In genomic region chr1:69107485-69108158, GRCm38 (mm10) we compare ENCODE assay signal across 8 mouse cellular contexts. TPM values are rescaled to one million over a fixed set of nuclear protein-coding genes. Genes with fewer than 3 reads are reported as not detected.
A peak's percentile ranks its signal among the peaks of the same experiment; 100 is the strongest.
DNase-seq lines count a peak whose midpoint lies in the region; ATAC-seq and TF ChIP-seq lines count a peak whose summit lies in the region.

Gene Erbb4 (minus strand): TSS chr1:69108059.

- no peak for TF ChIP-seq POLR2A in cerebellum, adult 2 months (IDR thresholded peaks at IDR 0.05; ENCODE audit: borderline replicate concordance, insufficient read depth, low read length)

- intact Hi-C loops in left cerebral cortex, postnatal 36 days (cut with DNase I): no loop called here

- no peak for TF ChIP-seq CTCF in cerebellum, adult 2 months (IDR thresholded peaks at IDR 0.05; ENCODE audit: borderline replicate concordance, insufficient read depth, low read depth, low read length)
- TF ChIP-seq CTCF in forebrain, postnatal 0 days (IDR thresholded peaks at IDR 0.05; ENCODE audit: low read depth): no peak

- no peaks in the 10 kb centered on the region for H3K9me3 ChIP-seq in forebrain, postnatal 0 days (ENCODE audit: low read length)
- no peaks in the 10 kb centered on the region for H3K9me3 ChIP-seq in intestine, embryonic 15.5 days
- no peaks in the 10 kb centered on the region for H3K9me3 ChIP-seq in midbrain, embryonic 16.5 days (replicated peaks; ENCODE audit: control insufficient read depth, low read length, poor library complexity, severe bottlenecking)

- H3K27me3 ChIP-seq in cerebellum, adult 2 months (ENCODE audit: control insufficient read depth, insufficient read depth, low read length): no peaks in the 10 kb centered on the region
- peaks cover 14% of the 10 kb centered on the region for H3K27me3 ChIP-seq in forebrain, postnatal 0 days (ENCODE audit: insufficient read depth, low read length)
- H3K27me3 ChIP-seq in intestine, embryonic 15.5 days (replicated peaks): peaks cover 28% of the 10 kb centered on the region
- H3K27me3 ChIP-seq in midbrain, embryonic 16.5 days (ENCODE audit: control insufficient read depth, insufficient read depth, low read depth, low read length): no peaks in the 10 kb centered on the region

- under 1% methylated on average over 63 of the region's 63 CpGs for WGBS in cerebellum, adult 2 months
- WGBS in forebrain, postnatal 0 days: 2% methylated on average over 63 of the region's 63 CpGs
- under 1% methylated on average over 62 of the region's 63 CpGs for WGBS in intestine, embryonic 15.5 days
- WGBS in midbrain, embryonic 16.5 days: under 1% methylated on average over 62 of the region's 63 CpGs

- peak within 1 kb of the TSS; percentile 60 for H3K9ac ChIP-seq in forebrain, postnatal 0 days
- peak within 1 kb of the TSS; percentile 28; the same call in 1 of the 2 replicates for H3K9ac ChIP-seq in intestine, embryonic 15.5 days
- H3K9ac ChIP-seq in midbrain, embryonic 16.5 days (ENCODE audit: low read depth, low read length): peak within 1 kb of the TSS; percentile 67

- peak; percentile 7 to 50 for DNase-seq in adrenal gland, adult (ENCODE audit: inconsistent age in 2 of 2, low spot score in 1 of 2)
- no peak for DNase-seq in adrenal gland, postnatal 4 days (ENCODE audit: low spot score in 2 of 2)
- peak; percentile 45 to 55 for DNase-seq in cerebellum, adult 2 months
- peak; percentile 35 for DNase-seq in forebrain, postnatal 0 days
- DNase-seq in left cerebral cortex, postnatal 36 days (ENCODE audit: low spot score in 2 of 2): peak; percentile 17 to 26

- H3K4me2 ChIP-seq in forebrain, postnatal 0 days (ENCODE audit: low read depth): peak within 1 kb of the TSS; percentile 96
- peak within 1 kb of the TSS; percentile 100 for H3K4me2 ChIP-seq in intestine, embryonic 15.5 days (replicated peaks)
- H3K4me2 ChIP-seq in midbrain, embryonic 16.5 days (ENCODE audit: low read length): peak within 1 kb of the TSS; percentile 85

- H3K27ac ChIP-seq in cerebellum, adult 2 months (ENCODE audit: insufficient read depth, low read length): peak within 1 kb of the TSS; percentile 65; the same call in 1 of the 2 replicates
- peak within 1 kb of the TSS; percentile 69 for H3K27ac ChIP-seq in forebrain, postnatal 0 days (ENCODE audit: low read depth, low read length)
- no peak within 1 kb of the TSS for H3K27ac ChIP-seq in intestine, embryonic 15.5 days
- H3K27ac ChIP-seq in midbrain, embryonic 16.5 days (ENCODE audit: low read length): peak within 1 kb of the TSS; percentile 67

- peak within 1 kb of the TSS; percentile 86 for H3K4me3 ChIP-seq in cerebellum, adult 2 months (replicated peaks; ENCODE audit: insufficient read depth, low read depth, low read length)
- H3K4me3 ChIP-seq in forebrain, postnatal 0 days (ENCODE audit: low read depth, low read length): peak within 1 kb of the TSS; percentile 73
- H3K4me3 ChIP-seq in intestine, embryonic 15.5 days (replicated peaks): peak within 1 kb of the TSS; percentile 60
- peak within 1 kb of the TSS; percentile 62 for H3K4me3 ChIP-seq in midbrain, embryonic 16.5 days (ENCODE audit: low read depth, low read length)

- H3K4me1 ChIP-seq in cerebellum, adult 2 months (ENCODE audit: control insufficient read depth, insufficient read depth, low read length): no peaks in the 10 kb centered on the region
- peaks cover 8% of the 10 kb centered on the region; the same call in 1 of the 2 replicates for H3K4me1 ChIP-seq in forebrain, postnatal 0 days (ENCODE audit: insufficient read depth)
- H3K4me1 ChIP-seq in intestine, embryonic 15.5 days (replicated peaks): peaks cover 25% of the 10 kb centered on the region
- peaks cover 14% of the 10 kb centered on the region for H3K4me1 ChIP-seq in midbrain, embryonic 16.5 days (ENCODE audit: control insufficient read depth, insufficient read depth, low read length)

- peak; percentile 49 for ATAC-seq in forebrain, postnatal 0 days
- ATAC-seq in intestine, embryonic 15.5 days: peak; percentile 65
- ATAC-seq in midbrain, embryonic 16.5 days: peak; percentile 73
- ATAC-seq in activated CD4-positive, CD25-positive, alpha-beta regulatory T cell, adult 4 months: no peak

- H3K36me3 ChIP-seq in forebrain, postnatal 0 days (ENCODE audit: insufficient read depth): no peaks in the 10 kb centered on the region
- H3K36me3 ChIP-seq in intestine, embryonic 15.5 days: no peaks in the 10 kb centered on the region
- H3K36me3 ChIP-seq in midbrain, embryonic 16.5 days (ENCODE audit: control insufficient read depth, insufficient read depth, low read length): no peaks in the 10 kb centered on the region

RNA-seq across cellular contexts. Expression of gene Erbb4, which starts in this region (rescaled TPM):
- total RNA-seq in adrenal gland, postnatal 4 days (2021): 1 to 10 TPM; 1.7 to 7.0 TPM
- 7.0 and 7.6 TPM in 2 replicates for polyA plus RNA-seq in cerebellum, adult 2 months (2012; rRNA removed)
- 43.9 and 53.5 TPM in 2 replicates for total RNA-seq in forebrain, postnatal 0 days (2014; rRNA removed)
- polyA plus RNA-seq in forebrain, postnatal 0 days (2015; fragmentation: Nextera tagmentation; extraction: Ambion mirVana): 3.9 and 9.3 TPM in 2 replicates
- 0.03 and 0.05 TPM in 2 replicates for polyA plus RNA-seq in intestine, embryonic 15.5 days (2015; fragmentation: Nextera tagmentation; extraction: Ambion mirVana)
- total RNA-seq in left cerebral cortex, postnatal 36 days (2021): 10 to 100 TPM; 54.6 to 64.0 TPM
- 10.5 and 13.9 TPM in 2 replicates for polyA plus RNA-seq in midbrain, embryonic 16.5 days (2015; fragmentation: Nextera tagmentation; extraction: Ambion mirVana)
- polyA plus RNA-seq in activated CD4-positive, CD25-positive, alpha-beta regulatory T cell, adult 4 months (2017; shearing (Covaris generic)): not detected

Comparison
In these comparisons a context has a peak if more than half of its experiments do, and no peak if none do; other contexts are left out.
1. DNase-seq: peak in adrenal gland, adult (2 of 2), cerebellum, adult 2 months (2 of 2), forebrain, postnatal 0 days (single experiment) and left cerebral cortex, postnatal 36 days (2 of 2); none in adrenal gland, postnatal 4 days (0 of 2).
2. Peak in ATAC-seq, H3K4me3 ChIP-seq, H3K9ac ChIP-seq and H3K4me2 ChIP-seq in intestine, embryonic 15.5 days; RNA of the gene not detected or under 1 TPM.
3. Peak in every context shown above with its lines, with median percentiles within 50 percentile points of each other: H3K4me3 ChIP-seq, H3K4me2 ChIP-seq and H3K9ac ChIP-seq.